Mouse (Mus musculus) heart, adult 8-10 months (tissue): ENCODE results near the gene Ttc1. TPM values are rescaled to one million over a fixed set of nuclear protein-coding genes. Genes with fewer than 3 reads are reported as not detected.

Source experiments
- DNase-seq: peaks from one replicate; pipeline ENCODE4 v3.0.0; 2022; ENCODE audit warnings: low spot score
- total RNA-seq, 4 experiments: library from RNA; stranded (reverse); gene quantifications; 2 replicates each; pipeline ENCODE4 v1.2.4; 2022

Gene Ttc1
- 10 to 100 TPM; 52.3 to 63.5 (median 57.6) TPM for total RNA-seq

- DNase-seq = peak; percentile 99
Observed at GRCm38 (mm10) chr11:43747233-43748226, at the start of gene Ttc1. Gene Ttc1 (minus strand): TSS chr11:43748008.

GRCm38 (mm10) chr11:43795992-43796391 lies 48.2 kb upstream of the Ttc1 start:
- DNase-seq = no peak

- DNase-seq = peak; percentile 10
Observed at GRCm38 (mm10) chr11:43790446-43790845, 42.6 kb upstream of the Ttc1 start.

- DNase-seq = peak; percentile 66
Observed at GRCm38 (mm10) chr11:43783772-43784171, 36.0 kb upstream of the Ttc1 start.

GRCm38 (mm10) chr11:43783106-43783505 lies 35.3 kb upstream of the Ttc1 start:
- no peak for DNase-seq

GRCm38 (mm10) chr11:43779551-43779950 lies 31.7 kb upstream of the Ttc1 start:
- no peak for DNase-seq

- no peak for DNase-seq
Observed at GRCm38 (mm10) chr11:43776324-43776694, 28.5 kb upstream of the Ttc1 start.

- DNase-seq = no peak
Observed at GRCm38 (mm10) chr11:43775469-43776323, 27.9 kb upstream of the Ttc1 start.

- DNase-seq = no peak
Observed at GRCm38 (mm10) chr11:43773725-43774124, 25.9 kb upstream of the Ttc1 start.

- DNase-seq = no peak
Observed at GRCm38 (mm10) chr11:43770110-43770509, 22.3 kb upstream of the Ttc1 start.

- no peak for DNase-seq
Observed at GRCm38 (mm10) chr11:43767749-43768148, 19.9 kb upstream of the Ttc1 start.

GRCm38 (mm10) chr11:43766922-43767648 lies 19.3 kb upstream of the Ttc1 start:
- DNase-seq = peak; percentile 49

- no peak for DNase-seq
Observed at GRCm38 (mm10) chr11:43758436-43758835, 10.6 kb upstream of the Ttc1 start.

- no peak for DNase-seq
Observed at GRCm38 (mm10) chr11:43755411-43755810, 7.6 kb upstream of the Ttc1 start.

GRCm38 (mm10) chr11:43754568-43754967 lies 6.8 kb upstream of the Ttc1 start:
- DNase-seq = no peak

GRCm38 (mm10) chr11:43751542-43751941 lies 3.7 kb upstream of the Ttc1 start:
- DNase-seq = no peak

GRCm38 (mm10) chr11:43728737-43729301 lies 19.0 kb downstream of the Ttc1 start:
- no peak for DNase-seq

GRCm38 (mm10) chr11:43727796-43728195 lies 20.0 kb downstream of the Ttc1 start:
- no peak for DNase-seq

- no peak for DNase-seq
Observed at GRCm38 (mm10) chr11:43723411-43723810, 24.4 kb downstream of the Ttc1 start.

GRCm38 (mm10) chr11:43712178-43712577 lies 35.6 kb downstream of the Ttc1 start:
- no peak for DNase-seq

- no peak for DNase-seq
Observed at GRCm38 (mm10) chr11:43708409-43708808, 39.4 kb downstream of the Ttc1 start.
